Mouse (Mus musculus) intestine, embryonic 14.5 days (tissue): ENCODE results near the gene Rab3ip. TPM values are rescaled to one million over a fixed set of nuclear protein-coding genes. Genes with fewer than 3 reads are reported as not detected.
A peak's percentile ranks its signal among the peaks of the same experiment; 100 is the strongest.

Source experiments
- ATAC-seq: fragments of 200-750 bp; cut with Nextera tagmentation; replicated peaks from 2 replicates; pipeline ENCODE4 v1.8.0; 2017; ENCODE audit warnings: low read depth, moderate number of reproducible peaks, moderate TSS enrichment, moderate library complexity; ENCODE audit not compliant: low FRiP score, low TSS enrichment
- DNase-seq: peaks from one replicate; pipeline ENCODE4 v3.0.0-alpha.2; 2018; ENCODE audit warnings: low spot score
- H3K27ac ChIP-seq: fragments of 300-500 bp; sonication (generic); 2 replicates; pipeline ENCODE4 v1.5.1; 2014; ENCODE audit warnings: low read depth, mild to moderate bottlenecking, control low read depth
- H3K27me3 ChIP-seq: fragments of 300-500 bp; sonication (generic); replicated peaks from 2 replicates; pipeline ENCODE4 v1.6.1; 2014; ENCODE audit warnings: low read length, control low read depth; ENCODE audit not compliant: control insufficient read depth, insufficient read depth
- H3K36me3 ChIP-seq: fragments of 300-500 bp; sonication (generic); 2 replicates; pipeline ENCODE4 v1.6.1; 2014; ENCODE audit warnings: low read length, control low read depth; ENCODE audit not compliant: control insufficient read depth, insufficient read depth
- H3K4me1 ChIP-seq: fragments of 300-500 bp; sonication (generic); replicated peaks from 2 replicates; pipeline ENCODE4 v1.6.1; 2014; ENCODE audit warnings: low read length, control low read depth, mixed read lengths; ENCODE audit not compliant: control insufficient read depth, insufficient read depth
- H3K4me2 ChIP-seq: fragments of 300-500 bp; sonication (generic); 2 replicates; pipeline ENCODE4 v1.6.1; 2014; ENCODE audit warnings: low read length
- H3K4me3 ChIP-seq: fragments of 300-500 bp; sonication (generic); 2 replicates; pipeline ENCODE4 v1.5.1; 2014; ENCODE audit warnings: low read depth, low read length, control low read depth, mixed read lengths
- H3K9ac ChIP-seq: fragments of 300-500 bp; sonication (generic); 2 replicates; pipeline ENCODE4 v1.6.1; 2014; ENCODE audit warnings: mild to moderate bottlenecking, low read length
- H3K9me3 ChIP-seq: fragments of 300-500 bp; sonication (generic); 2 replicates; pipeline ENCODE4 v1.6.1; 2016; ENCODE audit warnings: low read length, control low read depth; ENCODE audit not compliant: control insufficient read depth
- WGBS: fragments of 180-500 bp; shearing (Covaris S2); extraction: QIAGEN DNeasy Blood & Tissue Kit; methylation state at CpG from one replicate; pipeline ENCODE4 v1.1.7; 2014; 5-methylcytosine and 5-hydroxymethylcytosine counted together
- polyA plus RNA-seq: library from polyadenylated mRNA; unstranded; fragments of >200 nt; fragmentation: Nextera tagmentation; extraction: Ambion mirVana; gene quantifications from 2 replicates; pipeline ENCODE4 v1.2.1, GENCODE M21; 2014

Rab3ip gene
- polyA plus RNA-seq, 1 experiment from 2014 or later, result 30.7 TPM

- H3K9ac ChIP-seq, result no peak overlapping the region
- H3K36me3 ChIP-seq, result no peaks in the 10 kb centered on the region
- H3K4me3 ChIP-seq, result no peak overlapping the region
- no peak overlapping the region for H3K4me2 ChIP-seq
- no peak overlapping the region for H3K27ac ChIP-seq
- H3K9me3 ChIP-seq, result no peaks in the 10 kb centered on the region
- H3K27me3 ChIP-seq, result no peaks in the 10 kb centered on the region
- no peak for ATAC-seq
- no peaks in the 10 kb centered on the region; the same call in 1 of the 2 replicates for H3K4me1 ChIP-seq
- 62% methylated on average over 3 of the region's 4 CpGs for WGBS
- DNase-seq, result no peak
These were observed 32.0 kb upstream of the Rab3ip start for GRCm38 (mm10) chr10:116982526-116982925.

- WGBS, result 83% methylated on average over 3 of the region's 3 CpGs
- Histone ChIP-seq H3K4me1 (no peaks in the 10 kb centered on the region), H3K9ac (no peak overlapping the region), H3K4me3 (no peak overlapping the region), H3K27ac (no peak overlapping the region), H3K9me3 (no peaks in the 10 kb centered on the region), H3K36me3 (no peaks in the 10 kb centered on the region), H3K27me3 (no peaks in the 10 kb centered on the region), H3K4me2 (no peak overlapping the region)
- ATAC-seq (no peak), DNase-seq (peak; percentile 61)
These were observed 30.3 kb upstream of the Rab3ip start for GRCm38 (mm10) chr10:116980888-116981287.

GRCm38 (mm10) chr10:116980273-116980672 is 29.7 kb upstream of the Rab3ip start:
- Histone ChIP-seq H3K9me3 (no peaks in the 10 kb centered on the region), H3K27me3 (no peaks in the 10 kb centered on the region), H3K27ac (no peak overlapping the region), H3K36me3 (no peaks in the 10 kb centered on the region), H3K4me2 (no peak overlapping the region), H3K4me1 (no peaks in the 10 kb centered on the region), H3K4me3 (no peak overlapping the region), H3K9ac (no peak overlapping the region)
- no peak for DNase-seq
- WGBS, result 68% methylated on average over 4 of the region's 4 CpGs
- no peak for ATAC-seq

DNA sequence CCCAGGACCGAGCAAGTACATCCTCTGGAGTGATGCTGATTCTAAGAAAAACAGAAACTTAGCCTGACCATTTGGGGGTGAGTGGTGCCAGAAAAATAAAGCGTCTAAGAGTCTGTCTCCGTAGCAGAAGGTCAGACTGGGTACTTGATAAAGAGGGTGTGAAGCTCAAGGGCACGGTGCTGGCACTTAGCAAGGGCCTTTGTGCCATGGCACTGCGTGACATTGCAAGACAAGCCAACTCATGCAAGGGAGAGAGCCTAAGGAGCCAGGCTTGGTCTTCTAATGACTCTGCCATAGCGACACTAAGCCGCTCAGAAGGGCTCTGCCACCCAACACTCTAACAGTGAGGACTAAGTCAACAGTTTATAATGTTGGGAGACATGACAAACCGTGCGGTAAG is 28.3 kb upstream of the Rab3ip start:
- WGBS, result 91% methylated on average over 9 of the region's 9 CpGs
- Histone ChIP-seq H3K27me3 (no peaks in the 10 kb centered on the region), H3K4me2 (no peak overlapping the region), H3K4me3 (no peak overlapping the region), H3K9me3 (no peaks in the 10 kb centered on the region), H3K27ac (no peak overlapping the region), H3K9ac (no peak overlapping the region), H3K4me1 (no peaks in the 10 kb centered on the region), H3K36me3 (no peaks in the 10 kb centered on the region)
- no peak for ATAC-seq
- DNase-seq, result no peak

DNA sequence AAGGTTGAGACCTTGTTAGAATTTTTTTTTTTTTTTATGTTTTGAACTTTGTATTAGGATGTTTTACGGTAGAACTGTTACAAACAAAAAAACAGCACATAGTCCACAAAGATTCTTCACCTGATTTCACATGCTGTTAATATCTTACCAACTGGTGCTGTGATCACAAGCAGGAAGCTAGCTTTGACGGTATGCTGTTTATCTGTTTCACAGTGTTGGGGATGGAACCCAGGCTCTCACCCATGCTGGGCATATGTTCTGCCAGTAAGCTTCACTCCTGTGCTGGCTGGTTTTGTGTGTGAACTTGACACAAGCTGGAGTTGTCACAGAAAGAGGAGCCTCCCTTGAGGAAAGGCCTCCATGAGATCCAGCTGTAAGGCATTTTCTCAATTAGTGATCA is 27.3 kb upstream of the Rab3ip start:
- WGBS, result 77% methylated on average over 2 of the region's 2 CpGs
- DNase-seq (no peak), ATAC-seq (no peak)
- H3K9ac ChIP-seq, result no peak overlapping the region
- H3K9me3 ChIP-seq, result no peaks in the 10 kb centered on the region
- no peak overlapping the region for H3K27ac ChIP-seq
- H3K4me3 ChIP-seq, result no peak overlapping the region
- no peaks in the 10 kb centered on the region for H3K27me3 ChIP-seq
- no peak overlapping the region for H3K4me2 ChIP-seq
- no peaks in the 10 kb centered on the region for H3K36me3 ChIP-seq
- no peaks in the 10 kb centered on the region for H3K4me1 ChIP-seq

DNA sequence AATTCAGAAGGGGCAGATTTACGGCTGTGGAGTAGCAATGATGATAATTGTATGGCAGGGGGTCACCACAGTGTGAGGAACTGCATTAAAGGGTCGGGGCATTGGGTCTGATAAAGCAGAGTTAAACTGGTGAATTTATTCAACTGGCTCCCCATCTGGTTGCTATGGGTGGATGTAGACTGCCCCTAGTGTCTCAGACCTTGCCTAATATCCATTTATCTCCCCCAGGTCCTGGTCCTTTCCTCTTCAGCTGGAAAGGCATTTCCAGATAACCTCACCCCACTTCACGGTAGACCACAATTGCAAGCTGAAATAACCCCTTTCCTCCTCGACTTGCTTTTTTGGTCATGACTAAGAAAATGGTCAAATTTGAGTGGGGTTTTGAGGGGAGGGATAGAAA is 26.9 kb upstream of the Rab3ip start:
- no peaks in the 10 kb centered on the region for H3K36me3 ChIP-seq
- no peak for ATAC-seq
- no peaks in the 10 kb centered on the region for H3K4me1 ChIP-seq
- no peak overlapping the region for H3K27ac ChIP-seq
- H3K27me3 ChIP-seq, result no peaks in the 10 kb centered on the region
- no peak overlapping the region for H3K4me2 ChIP-seq
- WGBS, result 22% methylated on average over 4 of the region's 4 CpGs
- DNase-seq, result no peak
- H3K9me3 ChIP-seq, result no peaks in the 10 kb centered on the region
- H3K9ac ChIP-seq, result no peak overlapping the region
- H3K4me3 ChIP-seq, result no peak overlapping the region

GRCm38 (mm10) chr10:116972509-116972908 is 21.9 kb upstream of the Rab3ip start, which contains the start of gene Gm10271:
TSS of gene Gm10271 (minus strand) at chr10:116972609.
- ATAC-seq (no peak), DNase-seq (no peak)
- WGBS, result 96% methylated on average over 6 of the region's 6 CpGs
- Histone ChIP-seq H3K4me2 (no peak within 1 kb of the TSS), H3K9me3 (no peaks in the 10 kb centered on the region), H3K27me3 (no peaks in the 10 kb centered on the region), H3K4me1 (no peaks in the 10 kb centered on the region), H3K9ac (no peak within 1 kb of the TSS), H3K27ac (no peak within 1 kb of the TSS), H3K4me3 (no peak within 1 kb of the TSS), H3K36me3 (no peaks in the 10 kb centered on the region)

- no peak overlapping the region for H3K4me3 ChIP-seq
- H3K27ac ChIP-seq, result no peak overlapping the region
- H3K4me1 ChIP-seq, result no peaks in the 10 kb centered on the region
- no peak for DNase-seq
- H3K27me3 ChIP-seq, result no peaks in the 10 kb centered on the region
- no peak for ATAC-seq
- WGBS, result 89% methylated on average over 4 of the region's 4 CpGs
- no peak overlapping the region for H3K4me2 ChIP-seq
- H3K9me3 ChIP-seq, result no peaks in the 10 kb centered on the region
- no peaks in the 10 kb centered on the region for H3K36me3 ChIP-seq
- no peak overlapping the region for H3K9ac ChIP-seq
These were observed 18.2 kb upstream of the Rab3ip start for GRCm38 (mm10) chr10:116968741-116969140.

DNA sequence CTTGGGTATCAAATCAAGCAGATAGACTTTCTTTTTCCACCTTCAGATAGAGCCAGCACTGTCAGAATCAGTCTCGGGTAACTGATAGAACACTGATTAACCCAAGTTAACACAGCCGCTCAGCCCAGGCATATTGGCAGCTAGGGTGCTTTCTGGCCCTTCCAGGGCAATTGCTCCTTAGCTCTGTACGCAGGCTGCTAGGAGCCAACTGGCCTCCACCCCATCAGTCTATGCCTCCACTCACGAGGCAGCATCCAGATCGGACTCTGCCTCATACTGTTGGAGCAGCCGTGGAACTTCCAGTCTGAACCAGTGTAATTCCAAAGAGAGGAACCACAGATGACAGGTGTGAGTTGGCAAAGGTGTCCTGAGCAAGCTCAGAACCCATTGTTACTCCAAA is 15.5 kb upstream of the Rab3ip start:
- DNase-seq (no peak), ATAC-seq (no peak)
- Histone ChIP-seq H3K9ac (no peak overlapping the region), H3K4me3 (no peak overlapping the region), H3K9me3 (no peaks in the 10 kb centered on the region), H3K27me3 (no peaks in the 10 kb centered on the region), H3K36me3 (no peaks in the 10 kb centered on the region), H3K27ac (no peak overlapping the region), H3K4me2 (no peak overlapping the region), H3K4me1 (no peaks in the 10 kb centered on the region)
- WGBS, result 79% methylated on average over 6 of the region's 6 CpGs
